Comparison of ENCODE assay signal across 8 mouse cellular contexts in genomic region chr8:124663874-124664230, GRCm38 (mm10). TPM values are rescaled to one million over a fixed set of nuclear protein-coding genes. Genes with fewer than 3 reads are reported as not detected.
DNase-seq lines count a peak whose midpoint lies in the region; ATAC-seq lines count a peak whose summit lies in the region.

No protein-coding gene starts in this region.

- peak overlapping the region; percentile 93 for H3K4me3 ChIP-seq in erythroblast, embryonic 14.5 days (replicated peaks)
- peak overlapping the region; percentile 89 for H3K4me3 ChIP-seq in limb, embryonic 15.5 days
- peak overlapping the region; percentile 95 for H3K4me3 ChIP-seq in stomach, embryonic 16.5 days (replicated peaks; ENCODE audit: low read length)

- peak overlapping the region; percentile 65 for H3K4me2 ChIP-seq in limb, embryonic 15.5 days
- peak overlapping the region; percentile 72 for H3K4me2 ChIP-seq in stomach, embryonic 16.5 days (ENCODE audit: low read depth, low read length)

- H3K4me1 ChIP-seq in erythroblast, embryonic 14.5 days (ENCODE audit: control insufficient read depth) = peaks cover 47% of the 10 kb centered on the region
- H3K4me1 ChIP-seq in limb, embryonic 15.5 days = peaks cover 36% of the 10 kb centered on the region
- H3K4me1 ChIP-seq in stomach, embryonic 16.5 days (ENCODE audit: control insufficient read depth, insufficient read depth, low read length) = peaks cover 34% of the 10 kb centered on the region

- H3K36me3 ChIP-seq in erythroblast, embryonic 14.5 days (ENCODE audit: control insufficient read depth) = peaks cover 23% of the 10 kb centered on the region
- no peaks in the 10 kb centered on the region for H3K36me3 ChIP-seq in limb, embryonic 15.5 days
- no peaks in the 10 kb centered on the region for H3K36me3 ChIP-seq in stomach, embryonic 16.5 days (ENCODE audit: control insufficient read depth, insufficient read depth, low read length)

- H3K27ac ChIP-seq in limb, embryonic 15.5 days = peak overlapping the region; percentile 93
- peak overlapping the region; percentile 91 for H3K27ac ChIP-seq in stomach, embryonic 16.5 days (ENCODE audit: low read length)

- DNase-seq in right cerebral cortex, postnatal 4 days = peak; percentile 36
- no peak for DNase-seq in right cerebral cortex, postnatal 10 days (ENCODE audit: low spot score in 2 of 2)
- DNase-seq in spleen, postnatal 4 days (ENCODE audit: low spot score in 2 of 2) = no peak
- DNase-seq in frontal cortex, postnatal 10 days (ENCODE audit: low spot score in 2 of 2) = no peak

- H3K9me3 ChIP-seq in erythroblast, embryonic 14.5 days (ENCODE audit: control insufficient read depth, low read length) = no peaks in the 10 kb centered on the region
- no peaks in the 10 kb centered on the region for H3K9me3 ChIP-seq in limb, embryonic 15.5 days
- no peaks in the 10 kb centered on the region for H3K9me3 ChIP-seq in stomach, embryonic 16.5 days (replicated peaks; ENCODE audit: control insufficient read depth, low read length)

- no peak for ATAC-seq in erythroblast, adult 5-6 weeks (replicated peaks; ENCODE audit: low FRiP score, poor library complexity, severe bottlenecking)
- no peak for ATAC-seq in limb, embryonic 15.5 days (ENCODE audit: insufficient number of reproducible peaks, low FRiP score, low TSS enrichment, low read depth)
- ATAC-seq in stomach, embryonic 16.5 days (ENCODE audit: insufficient read depth, low FRiP score) = no peak

- H3K27me3 ChIP-seq in erythroblast, embryonic 14.5 days (ENCODE audit: control insufficient read depth) = no peaks in the 10 kb centered on the region; the same call in 1 of the 2 replicates
- H3K27me3 ChIP-seq in limb, embryonic 15.5 days = no peaks in the 10 kb centered on the region
- H3K27me3 ChIP-seq in stomach, embryonic 16.5 days (ENCODE audit: control insufficient read depth, insufficient read depth, low read length) = no peaks in the 10 kb centered on the region

- WGBS in limb, embryonic 15.5 days = 49% methylated on average over 4 of the region's 4 CpGs
- WGBS in stomach, embryonic 16.5 days = 42% methylated on average over 4 of the region's 4 CpGs

- H3K9ac ChIP-seq in limb, embryonic 15.5 days = no peak overlapping the region
- H3K9ac ChIP-seq in stomach, embryonic 16.5 days (ENCODE audit: low read length) = peak overlapping the region; percentile 98

RNA-seq across cellular contexts. Expression of gene 2310022B05Rik, which starts 0.7 kb away (rescaled TPM):
- 3.5 TPM in 2 replicates for polyA plus RNA-seq in erythroblast, embryonic 14.5 days (2012)
- total RNA-seq in erythroblast, adult 5-6 weeks (2015; ENCODE audit: low replicate concordance) = 16.5 and 19.0 TPM in 2 replicates
- 9.8 and 16.9 TPM in 2 replicates for total RNA-seq in erythroblast, adult 5-6 weeks (2017; ENCODE audit: low replicate concordance)
- 34.2 and 36.6 TPM in 2 replicates for polyA plus RNA-seq in limb, embryonic 15.5 days (2015; fragmentation: Nextera tagmentation; extraction: Ambion mirVana)
- 23.3 and 23.5 TPM in 2 replicates for polyA plus RNA-seq in stomach, embryonic 16.5 days (2015; fragmentation: Nextera tagmentation; extraction: Ambion mirVana)

RNA-seq across cellular contexts. Expression of gene Ttc13, which starts 57.9 kb away (rescaled TPM):
- polyA plus RNA-seq in erythroblast, embryonic 14.5 days (2012) = 0.42 and 0.44 TPM in 2 replicates
- total RNA-seq in erythroblast, adult 5-6 weeks (2015; ENCODE audit: low replicate concordance) = 13.1 and 15.3 TPM in 2 replicates
- 8.8 and 18.3 TPM in 2 replicates for total RNA-seq in erythroblast, adult 5-6 weeks (2017; ENCODE audit: low replicate concordance)
- polyA plus RNA-seq in limb, embryonic 15.5 days (2015; fragmentation: Nextera tagmentation; extraction: Ambion mirVana) = 41.6 and 43.0 TPM in 2 replicates
- 35.1 and 41.9 TPM in 2 replicates for polyA plus RNA-seq in stomach, embryonic 16.5 days (2015; fragmentation: Nextera tagmentation; extraction: Ambion mirVana)

RNA-seq across cellular contexts. Expression of gene Arv1, which starts 58.1 kb away (rescaled TPM):
- 0.11 and 0.29 TPM in 2 replicates for polyA plus RNA-seq in erythroblast, embryonic 14.5 days (2012)
- total RNA-seq in erythroblast, adult 5-6 weeks (2015; ENCODE audit: low replicate concordance) = 2.5 TPM in 1 of 2 replicates, not detected in the other
- 1.1 TPM in 1 of 2 replicates, not detected in the other for total RNA-seq in erythroblast, adult 5-6 weeks (2017; ENCODE audit: low replicate concordance)
- 18.4 and 19.5 TPM in 2 replicates for polyA plus RNA-seq in limb, embryonic 15.5 days (2015; fragmentation: Nextera tagmentation; extraction: Ambion mirVana)
- 17.2 and 19.0 TPM in 2 replicates for polyA plus RNA-seq in stomach, embryonic 16.5 days (2015; fragmentation: Nextera tagmentation; extraction: Ambion mirVana)

Comparison
In these comparisons a context has a peak if more than half of its experiments do, and no peak if none do; other contexts are left out.
1. RNA of gene Ttc13, which starts 57.9 kb away (polyA plus RNA-seq): 41.6 to 43.0 TPM in limb, embryonic 15.5 days and 35.1 to 41.9 TPM in stomach, embryonic 16.5 days; 0.42 to 0.44 TPM in erythroblast, embryonic 14.5 days; every median in the first group is over 10 times any median in the second.
2. RNA of gene Arv1, which starts 58.1 kb away (polyA plus RNA-seq): 18.4 to 19.5 TPM in limb, embryonic 15.5 days and 17.2 to 19.0 TPM in stomach, embryonic 16.5 days; 0.11 to 0.29 TPM in erythroblast, embryonic 14.5 days; every median in the first group is over 10 times any median in the second.
3. Peak in every context shown above with its lines, with median percentiles within 50 percentile points of each other: H3K4me3 ChIP-seq.